Mouse (Mus musculus) adrenal gland, postnatal 25 days (tissue): ENCODE results near the gene Rtn4. TPM values are rescaled to one million over a fixed set of nuclear protein-coding genes. Genes with fewer than 3 reads are reported as not detected.

Experiments used
- DNase-seq: peaks from one replicate; pipeline ENCODE4 v3.0.0; 2021; ENCODE audit warnings: mixed read lengths
- total RNA-seq: library from RNA; stranded (reverse); gene quantifications from 2 replicates; pipeline ENCODE4 v1.2.3, GENCODE M21; 2021

The Rtn4 gene
- total RNA-seq, 1 experiment from 2014 or later: 481 TPM

DNA sequence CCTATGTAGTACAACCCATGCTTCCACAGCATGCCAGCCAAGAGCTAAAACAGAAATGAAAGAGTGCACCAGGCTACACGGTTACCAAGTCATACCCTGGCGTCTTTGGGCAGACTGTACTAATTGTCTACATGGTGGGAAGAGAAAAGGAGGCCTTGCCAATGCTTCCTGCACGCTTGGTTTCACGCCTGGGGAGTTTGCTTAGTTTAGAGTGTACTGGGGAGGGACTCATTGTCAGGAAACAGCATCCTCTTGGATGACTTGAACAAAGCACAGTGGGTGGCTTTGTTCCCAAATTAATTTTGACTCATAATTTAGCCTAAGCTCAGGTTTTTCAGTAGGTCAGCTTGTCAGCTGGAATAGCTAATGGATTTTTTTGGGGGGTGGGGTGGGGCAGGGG lies 72.3 kb downstream of the Rtn4 start:
- DNase-seq: no peak

DNA sequence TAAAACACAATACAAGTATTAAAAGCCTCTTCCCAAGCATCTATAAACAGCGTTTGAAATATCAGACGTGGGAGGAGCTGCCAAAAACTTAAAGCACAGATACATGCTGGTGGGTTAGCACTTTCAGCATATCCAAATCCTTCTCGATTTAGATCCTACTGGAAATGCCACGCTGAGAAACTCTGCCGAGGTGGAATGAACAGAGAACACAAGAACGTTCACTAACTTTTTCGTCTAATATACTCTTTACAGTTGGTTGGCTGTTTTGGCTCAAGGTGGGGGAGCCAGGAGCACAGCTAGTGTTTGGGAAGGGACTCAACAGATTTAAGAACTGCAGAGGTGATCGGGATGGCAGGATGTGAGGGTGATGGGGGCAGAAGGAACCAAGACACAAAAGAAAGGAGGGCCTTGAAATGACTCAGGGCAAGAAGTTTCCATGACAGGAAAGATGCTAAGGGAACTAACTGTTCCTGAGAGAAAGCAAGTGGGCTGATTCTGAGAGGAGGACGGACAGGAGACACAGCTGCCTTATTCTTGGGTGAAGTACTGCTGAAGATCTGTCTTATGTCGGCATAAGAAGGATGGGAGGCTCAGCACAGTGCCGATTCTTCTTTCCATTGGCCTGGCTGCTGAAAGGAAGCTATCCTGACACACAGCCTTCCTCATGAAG lies 73.7 kb downstream of the Rtn4 start:
- no peak for DNase-seq

DNA sequence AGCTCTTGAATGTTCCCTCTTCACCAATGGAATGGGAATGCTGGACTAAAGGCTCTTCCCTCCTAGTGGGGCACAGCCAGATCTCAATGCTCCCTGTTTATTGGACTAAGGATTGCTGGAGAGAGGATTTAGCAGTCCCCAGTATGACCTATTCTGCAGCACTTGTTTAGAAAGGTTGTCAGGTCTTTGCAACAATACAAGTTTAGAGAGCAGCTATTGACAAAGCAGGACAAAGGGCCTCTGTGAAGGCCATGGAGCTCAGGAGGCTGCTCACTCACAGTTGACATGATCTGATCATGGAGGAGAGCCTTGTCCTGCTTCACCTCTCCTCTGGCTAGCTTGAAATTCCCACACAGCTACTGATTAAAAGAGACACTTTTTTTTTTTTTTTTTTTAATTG lies 75.8 kb downstream of the Rtn4 start:
- no peak for DNase-seq

DNA sequence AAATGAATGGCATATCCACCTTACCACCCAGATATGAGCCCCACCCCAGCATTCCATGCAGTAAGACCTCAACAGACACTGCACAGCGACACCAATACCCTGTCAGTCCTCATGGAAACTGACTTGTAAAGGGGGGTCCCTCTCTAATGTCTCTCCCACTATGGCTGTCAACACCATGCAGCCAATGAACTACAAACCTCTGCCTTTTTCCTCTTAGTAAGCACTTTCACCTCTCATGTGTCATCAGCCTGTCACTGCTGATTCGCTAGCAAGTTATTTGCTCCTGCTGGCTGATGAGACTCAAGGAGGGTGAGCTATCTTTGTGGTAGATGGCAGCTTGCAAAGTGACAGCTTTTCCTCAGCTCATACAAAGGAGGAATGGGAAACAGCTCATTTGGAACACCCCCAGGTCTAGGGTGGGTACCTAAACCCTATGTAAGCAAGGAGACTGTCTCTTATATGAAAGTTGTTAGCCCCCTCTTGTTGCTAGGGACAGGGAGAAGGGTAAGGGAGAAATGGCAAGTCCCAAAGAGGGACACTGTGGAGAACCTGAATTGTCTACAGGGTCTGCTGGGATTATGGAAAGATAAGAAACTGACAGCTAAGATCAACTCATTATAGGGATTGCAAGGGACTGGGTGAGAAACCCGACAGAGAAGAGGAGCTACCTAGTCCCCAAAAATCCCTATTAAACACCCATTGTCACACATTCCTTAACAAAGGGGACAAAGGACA lies 78.1 kb downstream of the Rtn4 start:
- DNase-seq: no peak

DNA sequence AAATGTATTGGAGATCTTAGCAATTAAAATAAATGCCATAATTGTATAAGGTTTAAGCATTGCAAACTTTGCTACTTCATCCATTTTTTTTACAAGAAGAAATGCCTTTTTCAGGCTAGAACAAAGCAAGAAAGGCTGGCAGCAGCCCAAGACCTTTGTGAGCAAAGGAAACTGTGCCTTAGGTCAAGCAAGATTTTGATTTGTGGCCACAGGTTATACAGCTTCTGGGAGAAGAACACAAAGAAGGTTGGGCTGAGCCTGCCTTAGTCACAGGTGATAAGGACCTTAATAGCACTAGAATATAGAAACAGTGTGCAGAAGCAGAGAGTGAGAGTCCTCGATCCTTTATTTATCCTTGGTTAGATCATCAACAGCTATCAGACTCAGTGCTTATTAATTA lies 79.5 kb downstream of the Rtn4 start:
- peak; percentile 39 for DNase-seq

DNA sequence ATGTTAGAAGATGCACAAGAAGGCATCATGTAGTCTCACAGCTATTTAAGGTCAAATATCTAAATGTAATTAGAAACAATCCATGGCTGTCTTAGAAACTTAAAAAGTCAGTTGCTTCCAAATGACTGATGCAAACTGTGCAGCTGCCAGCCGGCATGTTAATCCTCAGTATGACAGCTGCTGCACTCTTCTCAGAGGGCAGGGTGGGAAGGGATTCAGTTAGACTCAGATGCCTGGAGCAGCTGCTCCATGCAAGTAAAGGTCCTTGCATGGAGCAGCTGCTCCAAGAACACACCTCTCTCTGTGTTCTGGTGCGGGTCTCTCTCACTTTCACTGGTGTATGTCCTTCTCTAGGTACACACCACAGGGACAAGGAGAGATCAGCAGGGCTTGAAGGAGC lies 81.5 kb downstream of the Rtn4 start:
- no peak for DNase-seq

DNA sequence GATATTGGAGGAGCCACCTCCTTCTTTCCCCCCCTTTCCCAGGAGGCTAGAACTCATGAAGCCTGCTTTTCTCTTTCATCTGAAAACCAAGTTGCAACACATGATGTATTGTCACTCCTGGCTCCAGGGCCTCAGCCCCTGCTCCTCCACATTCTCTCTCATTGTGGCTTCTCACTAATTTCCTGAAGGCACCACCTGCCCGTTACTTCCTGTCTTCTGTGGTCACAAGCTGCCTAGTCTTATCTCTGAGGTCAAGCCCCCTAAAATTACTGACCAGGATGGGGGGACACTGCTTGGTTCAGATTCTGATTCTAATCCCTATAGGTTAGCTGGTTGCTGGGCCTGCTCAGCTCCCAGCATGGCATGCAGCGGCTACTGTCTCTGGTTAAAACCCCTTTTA lies 82.0 kb downstream of the Rtn4 start:
- no peak for DNase-seq

DNA sequence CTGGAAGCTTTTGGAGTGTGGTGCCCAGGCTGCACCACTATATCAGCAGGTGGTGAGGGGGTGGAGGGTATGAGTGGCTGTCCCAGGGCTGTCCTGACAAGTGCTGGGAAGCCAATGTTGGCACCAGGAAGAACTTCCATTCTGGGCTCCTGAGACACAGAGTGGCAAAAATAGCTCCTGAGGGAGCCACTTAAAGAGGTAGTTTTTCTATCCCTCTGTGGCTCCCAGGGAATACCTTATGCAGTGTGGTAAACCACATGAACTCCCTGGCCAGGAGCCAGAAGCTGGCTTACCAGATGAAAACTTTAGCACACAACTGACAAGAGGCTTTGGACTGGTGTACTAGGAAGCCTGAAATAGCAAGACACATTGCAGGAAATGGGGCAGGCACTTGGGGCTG lies 85.2 kb downstream of the Rtn4 start:
- peak; percentile 51 for DNase-seq

DNA sequence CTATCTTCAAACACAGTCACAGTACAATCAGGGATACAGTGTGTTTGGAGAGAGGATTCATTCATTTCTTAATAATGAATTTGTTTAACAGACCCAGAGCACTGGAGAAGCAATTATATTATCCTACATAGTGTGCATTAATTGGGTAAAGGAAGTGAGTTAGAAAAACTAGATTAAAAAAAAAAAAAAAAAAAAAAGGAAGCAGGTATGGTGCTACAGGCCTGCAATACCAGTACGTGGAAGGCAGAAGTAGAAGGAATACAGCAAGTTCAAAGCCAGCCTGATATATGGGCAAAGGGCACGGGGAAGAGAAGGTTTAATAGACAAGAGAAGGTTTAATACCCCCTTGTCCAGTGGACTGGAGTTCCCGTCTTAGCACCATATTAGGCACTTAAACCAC lies 86.2 kb downstream of the Rtn4 start:
- no peak for DNase-seq

DNA sequence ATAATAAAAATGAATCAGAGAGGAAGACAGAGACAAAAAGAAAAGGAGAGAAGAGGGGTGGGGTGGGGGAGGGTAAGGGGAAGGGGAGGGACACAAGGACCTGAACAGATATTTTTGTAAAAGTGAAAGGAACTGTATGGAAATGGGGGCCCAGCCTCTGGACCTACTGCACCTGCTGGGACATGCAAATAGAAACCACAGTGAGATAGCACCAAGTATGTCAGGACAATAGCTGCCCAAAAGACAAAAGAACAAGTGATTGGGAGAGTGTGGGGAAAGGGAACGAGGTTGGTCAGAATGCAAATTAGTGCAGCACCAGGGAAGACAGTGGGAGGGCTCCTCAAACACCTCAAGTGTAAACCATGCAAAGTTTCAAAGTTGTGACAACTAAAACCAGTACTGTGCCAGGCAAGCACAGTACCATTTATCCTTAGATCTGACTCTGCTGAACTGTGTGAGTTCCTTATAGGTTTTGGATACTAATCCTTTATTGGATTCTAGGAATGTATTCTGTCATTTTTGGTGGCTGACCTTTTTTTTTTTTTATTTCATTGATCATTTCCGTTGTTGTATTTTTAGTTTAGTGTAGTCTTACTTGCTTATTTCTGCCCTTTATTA lies 86.8 kb downstream of the Rtn4 start:
- DNase-seq: no peak

DNA sequence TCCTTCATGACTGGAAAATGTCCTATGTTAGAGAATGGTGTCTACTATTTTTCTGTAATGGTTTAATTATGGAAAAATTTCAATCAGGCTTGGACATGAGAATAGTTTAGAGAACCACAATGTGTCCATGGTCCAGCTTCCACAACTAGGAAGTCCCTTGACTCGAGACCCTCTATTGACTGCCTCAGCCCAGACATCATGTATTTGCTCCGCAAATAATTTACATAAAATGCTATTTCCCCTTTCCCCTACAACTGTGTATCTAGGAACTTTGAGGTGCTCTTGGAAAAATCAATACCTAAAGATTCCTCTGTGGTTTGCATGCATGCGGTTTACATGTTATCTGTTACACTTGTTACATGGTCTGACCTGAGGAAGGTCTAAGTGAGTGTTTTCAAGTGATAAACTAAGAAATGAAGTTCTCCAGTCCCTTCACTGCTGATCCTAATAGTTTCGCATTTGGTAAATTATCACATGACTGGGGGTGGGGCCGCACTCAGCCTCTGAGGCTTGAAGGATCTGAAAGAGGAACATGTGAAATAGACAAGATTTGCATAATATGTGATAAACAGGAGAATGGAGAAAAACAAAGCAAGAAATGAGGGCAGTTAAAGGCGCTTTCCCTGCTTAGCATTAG lies 94.0 kb downstream of the Rtn4 start:
- DNase-seq: no peak

DNA sequence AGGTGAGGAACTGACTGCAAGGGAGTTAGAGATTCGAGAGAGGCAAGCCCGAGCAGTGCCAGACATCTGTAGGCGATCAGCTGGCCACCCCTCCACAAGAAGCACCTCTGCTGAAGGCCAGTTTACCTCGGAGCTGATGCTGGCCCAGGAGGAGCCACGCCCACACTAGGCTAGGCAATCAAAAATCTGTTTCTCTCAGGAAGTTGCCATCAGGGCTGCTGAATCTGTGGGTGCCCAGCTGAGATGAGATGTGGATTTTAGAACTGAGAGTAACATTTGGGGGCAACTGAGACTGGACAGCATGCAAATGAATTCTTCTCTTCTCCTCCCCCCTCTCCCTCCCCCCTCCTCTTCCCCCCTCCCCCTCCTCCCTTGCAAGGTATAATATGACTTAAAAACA lies 94.7 kb downstream of the Rtn4 start:
- DNase-seq: no peak

DNA sequence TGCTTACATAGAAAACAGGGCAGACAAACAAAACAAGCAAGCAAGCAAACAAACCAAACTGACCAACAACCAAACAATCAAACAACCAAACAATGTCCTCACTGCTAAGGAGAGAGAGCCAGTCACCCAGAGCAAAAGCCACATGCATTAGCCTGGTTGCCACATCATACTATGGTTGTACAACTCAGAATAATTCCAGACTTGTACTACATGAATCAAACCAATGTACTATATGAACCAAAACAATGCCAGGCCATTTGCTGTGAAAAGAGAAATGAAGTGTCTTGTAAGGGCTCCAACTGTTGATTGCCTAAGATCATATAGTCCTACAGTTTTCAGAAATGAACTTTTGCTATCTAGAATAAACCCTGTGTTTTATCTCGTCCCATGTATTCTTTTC lies 95.8 kb downstream of the Rtn4 start:
- DNase-seq: no peak

DNA sequence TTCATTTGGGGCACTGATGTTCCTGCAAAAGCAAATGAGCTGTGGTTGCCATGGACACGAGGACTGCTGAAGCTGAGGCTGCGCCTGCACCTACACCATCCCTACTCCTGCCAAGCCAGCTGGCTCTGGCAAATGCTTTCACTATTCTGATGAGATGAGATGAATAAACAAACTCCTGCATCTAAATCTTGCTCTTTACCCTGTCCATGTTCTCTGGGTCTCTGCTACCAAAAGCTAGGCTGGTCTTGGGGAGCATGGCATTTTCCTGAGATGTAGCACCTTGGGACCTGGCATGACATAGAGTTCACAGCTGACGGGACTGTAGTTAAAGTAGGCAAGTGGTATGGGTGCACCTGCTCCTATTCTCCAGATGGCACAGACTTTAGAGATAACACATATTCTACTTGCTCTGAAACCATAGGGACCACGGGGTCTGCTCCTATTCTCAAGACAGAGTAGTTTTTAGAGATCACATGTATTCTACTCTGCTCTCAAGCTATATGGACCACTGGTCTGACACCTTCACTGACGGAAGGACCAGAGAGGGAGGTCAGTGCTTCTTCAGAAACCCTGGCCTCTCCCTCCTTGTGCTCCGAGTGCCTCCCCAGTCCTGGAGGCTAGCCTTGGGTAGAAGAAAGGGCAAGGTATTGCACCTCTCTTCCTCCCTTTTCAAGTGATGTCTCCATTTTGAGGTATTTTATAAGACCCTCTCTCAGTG lies 96.3 kb downstream of the Rtn4 start:
- no peak for DNase-seq

DNA sequence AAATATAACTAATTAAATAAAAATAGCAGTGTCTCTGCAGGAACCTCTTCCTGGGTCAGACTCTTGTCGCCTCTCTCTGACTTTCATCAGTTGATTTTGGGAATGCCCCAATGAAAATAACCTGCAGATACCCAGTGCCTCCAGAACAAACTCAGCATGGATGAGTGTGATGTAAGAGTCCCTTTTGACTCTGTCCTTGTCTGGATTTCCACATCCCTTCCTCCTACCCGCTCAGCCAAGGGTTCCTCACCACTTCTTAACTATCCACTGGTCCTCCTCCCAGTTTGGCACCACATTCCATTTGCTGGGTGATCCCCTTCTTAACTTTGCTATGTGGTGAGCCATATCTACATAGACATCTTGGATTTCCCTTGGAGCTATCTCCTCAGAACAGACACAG lies 98.0 kb downstream of the Rtn4 start:
- no peak for DNase-seq

Other genes starting within 250 kb of the Rtn4 start
- 22.4 and 24.4 TPM in 2 replicates for gene Prorsd1, start 177.9 kb upstream of the Rtn4 start, total RNA-seq
- 36.0 and 49.6 TPM in 2 replicates for gene Mtif2, start 166.5 kb upstream of the Rtn4 start, total RNA-seq
- gene Clhc1, start 145.0 kb upstream of the Rtn4 start, total RNA-seq: 0.58 and 0.95 TPM in 2 replicates
- gene Rps27a, start 144.8 kb upstream of the Rtn4 start, total RNA-seq: 668 and 821 TPM in 2 replicates
- 0.62 and 0.67 TPM in 2 replicates for gene 4931440F15Rik, start 132.7 kb downstream of the Rtn4 start, total RNA-seq